Mouse (Mus musculus): Measurements from ENCODE around the gene Cd5.

- TF ChIP-seq CTCF (conservative IDR thresholded peaks at IDR 0.05; ENCODE audit: low read length) (no peak), POU5F1 (IDR thresholded peaks at IDR 0.05; ENCODE audit: borderline replicate concordance, low read length) (no peak)
Observed at GRCm38 (mm10) chr19:10671854-10672417, 66.9 kb downstream of the Cd5 start.

Measured in E14TG2a.4 (cell line).